Mouse (Mus musculus) CH12.LX (cell line): ENCODE measurements around the gene Slc7a8. TPM values are rescaled to one million over a fixed set of nuclear protein-coding genes. Genes with fewer than 3 reads are reported as not detected.

ENCODE experiments used
- DNase-seq: peaks from one replicate; pipeline ENCODE4 v3.0.0-alpha.2; 2013; ENCODE audit errors: extremely low read depth
- H3K27ac ChIP-seq: 2 replicates; pipeline ENCODE4 v1.5.1; 2012; ENCODE audit warnings: low read depth, mild to moderate bottlenecking, control low read depth, moderate library complexity; ENCODE audit not compliant: insufficient read depth
- H3K27me3 ChIP-seq: replicated peaks from 2 replicates; pipeline ENCODE3; 2012; ENCODE audit warnings: inconsistent platforms
- H3K36me3 ChIP-seq, 2 experiments: replicated peaks in 1 of 2; 2 replicates each; pipeline versions ENCODE3 to v1.6.1; 2012; ENCODE audit warnings: inconsistent platforms in 1 of 2, low read length in 1 of 2, mild to moderate bottlenecking in 1 of 2, mixed read lengths in 1 of 2, moderate library complexity in 1 of 2; ENCODE audit not compliant: control insufficient read depth in 1 of 2, insufficient read depth in 1 of 2
- H3K4me1 ChIP-seq, 2 experiments: 2 replicates each; pipeline ENCODE4 v1.6.1; 2012; ENCODE audit warnings: inconsistent platforms in 1 of 2, moderate library complexity in 1 of 2; ENCODE audit not compliant: insufficient read depth in 2 of 2, control insufficient read depth in 1 of 2
- H3K4me2 ChIP-seq: 2 replicates; pipeline ENCODE4 v1.6.1; 2012; ENCODE audit warnings: low read depth, mild to moderate bottlenecking, control low read depth; ENCODE audit not compliant: poor library complexity, insufficient read depth, severe bottlenecking
- H3K4me3 ChIP-seq, 3 experiments: fragments of 150-350 bp in 1 of 3; sonication (generic) in 1 of 3; replicated peaks in 1 of 3; 2 replicates each; pipeline versions ENCODE3 to v1.5.1; 2011 to 2012; ENCODE audit warnings: low read depth in 2 of 3, low read length in 2 of 3, mild to moderate bottlenecking in 2 of 3, moderate library complexity in 2 of 3, control low read depth in 1 of 3, improper control_type of control experiment in 1 of 3, inconsistent platforms in 1 of 3, mixed read lengths in 1 of 3; ENCODE audit not compliant: poor library complexity in 1 of 3
- H3K79me2 ChIP-seq: replicated peaks from 2 replicates; pipeline ENCODE4 v1.6.1; 2012; ENCODE audit warnings: mild to moderate bottlenecking, moderate library complexity; ENCODE audit not compliant: control insufficient read depth, poor library complexity, insufficient read depth, severe bottlenecking; ENCODE audit errors: extremely low read depth
- H3K9ac ChIP-seq: 2 replicates; pipeline ENCODE4 v1.6.1; 2012; ENCODE audit warnings: low read depth, mild to moderate bottlenecking, control low read depth, moderate library complexity; ENCODE audit not compliant: insufficient read depth
- H3K9me3 ChIP-seq: replicated peaks from 2 replicates; pipeline ENCODE3; 2012; ENCODE audit warnings: low read length, inconsistent platforms, mixed read lengths
- BHLHE40 ChIP-seq: IDR thresholded peaks from 2 replicates; pipeline ENCODE4 v1.6.1; 2011; ENCODE audit warnings: mild to moderate bottlenecking, low read depth, low read length, improper control_type of control experiment
- CHD1 ChIP-seq: IDR thresholded peaks from 2 replicates; pipeline ENCODE4 v1.6.1; 2012; ENCODE audit warnings: low read depth, low read length, improper control_type of control experiment, inconsistent platforms
- CHD2 ChIP-seq: IDR thresholded peaks from 2 replicates; pipeline ENCODE4 v1.6.1; 2011; ENCODE audit warnings: low read length, improper control_type of control experiment
- E2F4 ChIP-seq: IDR thresholded peaks from 2 replicates; pipeline ENCODE4 v1.6.1; 2011; ENCODE audit warnings: low read depth, low read length, improper control_type of control experiment; ENCODE audit not compliant: insufficient replicate concordance
- ETS1 ChIP-seq: conservative IDR thresholded peaks from 2 replicates; pipeline ENCODE4 v1.6.1; 2012; ENCODE audit warnings: low read depth, mild to moderate bottlenecking, inconsistent platforms, low read length, improper control_type of control experiment, moderate library complexity
- GABPA ChIP-seq: IDR thresholded peaks from 2 replicates; pipeline ENCODE4 v1.6.1; 2012; ENCODE audit warnings: low read depth, low read length, improper control_type of control experiment, inconsistent platforms; ENCODE audit not compliant: insufficient replicate concordance
- HCFC1 ChIP-seq: IDR thresholded peaks from 2 replicates; pipeline ENCODE4 v1.6.1; 2012; ENCODE audit warnings: low read depth, mild to moderate bottlenecking, inconsistent platforms, low read length, improper control_type of control experiment
- IRF4 ChIP-seq: IDR thresholded peaks from 2 replicates; pipeline ENCODE4 v1.6.1; 2014; ENCODE audit warnings: low read depth, mild to moderate bottlenecking, inconsistent platforms, low read length, improper control_type of control experiment
- JUN ChIP-seq: IDR thresholded peaks from 2 replicates; pipeline ENCODE4 v1.6.1; 2011; ENCODE audit warnings: low read depth, mild to moderate bottlenecking, low read length, improper control_type of control experiment, moderate library complexity; ENCODE audit not compliant: insufficient read depth
- JUND ChIP-seq: conservative IDR thresholded peaks from 2 replicates; pipeline ENCODE4 v1.6.1; 2011; ENCODE audit warnings: low read depth, low read length, improper control_type of control experiment
- MAFK ChIP-seq: IDR thresholded peaks from 2 replicates; pipeline ENCODE4 v1.6.1; 2011; ENCODE audit warnings: low read length, improper control_type of control experiment; ENCODE audit not compliant: insufficient replicate concordance
- MAZ ChIP-seq: IDR thresholded peaks from 2 replicates; pipeline ENCODE4 v1.6.1; 2012; ENCODE audit warnings: low read depth, mild to moderate bottlenecking, inconsistent platforms, low read length, improper control_type of control experiment, moderate library complexity
- MXI1 ChIP-seq: IDR thresholded peaks from 2 replicates; pipeline ENCODE4 v1.6.1; 2011; ENCODE audit warnings: mild to moderate bottlenecking, low read depth, low read length, improper control_type of control experiment
- MYC ChIP-seq: IDR thresholded peaks from 2 replicates; pipeline ENCODE4 v1.6.1; 2011; ENCODE audit warnings: low read depth, mild to moderate bottlenecking, improper control_type of control experiment, low read length
- NELFE ChIP-seq: IDR thresholded peaks from 2 replicates; pipeline ENCODE4 v1.6.1; 2011; ENCODE audit warnings: low read depth, low read length, improper control_type of control experiment
- PAX5 ChIP-seq: IDR thresholded peaks from 2 replicates; pipeline ENCODE4 v1.6.1; 2012; ENCODE audit warnings: low read length, inconsistent platforms, mixed read lengths
- POLR2A ChIP-seq: IDR thresholded peaks from 2 replicates; pipeline ENCODE4 v1.6.1; 2011; ENCODE audit warnings: low read depth, mild to moderate bottlenecking, improper control_type of control experiment, low read length
- POLR2AphosphoS2 ChIP-seq: IDR thresholded peaks from 2 replicates; pipeline ENCODE4 v1.6.1; 2011; ENCODE audit warnings: low read depth, low read length, improper control_type of control experiment
- RAD21 ChIP-seq: IDR thresholded peaks from 2 replicates; pipeline ENCODE4 v1.6.1; 2011; ENCODE audit warnings: low read depth, mild to moderate bottlenecking, low read length, improper control_type of control experiment, moderate library complexity
- RCOR1 ChIP-seq: conservative IDR thresholded peaks from 2 replicates; pipeline ENCODE4 v1.6.1; 2012; ENCODE audit warnings: low read depth, mild to moderate bottlenecking, inconsistent platforms, low read length, improper control_type of control experiment
- TBP ChIP-seq: conservative IDR thresholded peaks from 2 replicates; pipeline ENCODE4 v1.6.1; 2011; ENCODE audit warnings: low read depth, low read length, improper control_type of control experiment
- USF1 ChIP-seq: IDR thresholded peaks from 2 replicates; pipeline ENCODE4 v1.6.1; 2014; ENCODE audit warnings: low read depth, mild to moderate bottlenecking, inconsistent platforms, low read length, improper control_type of control experiment
- USF2 ChIP-seq: conservative IDR thresholded peaks from 2 replicates; pipeline ENCODE4 v1.6.1; 2011; ENCODE audit warnings: low read depth, low read length, improper control_type of control experiment
- ZC3H11A ChIP-seq: IDR thresholded peaks from 2 replicates; pipeline ENCODE4 v1.6.1; 2012; ENCODE audit warnings: low read depth, mild to moderate bottlenecking, inconsistent platforms, low read length, improper control_type of control experiment
- ZNF384 ChIP-seq: IDR thresholded peaks from 2 replicates; pipeline ENCODE4 v1.6.1; 2012; ENCODE audit warnings: low read depth, low read length, improper control_type of control experiment, inconsistent platforms
- dilution Hi-C: fragments of 300-500 bp; cut with MboI; formaldehyde crosslinking; loops from 2 replicates; pipeline ENCODE4 v1.14.3; 2020; ENCODE audit warnings: low sequenced_read_pairs; ENCODE audit not compliant: extremely low pct_unique_long_range_greater_than_20kb, extremely low pct_ligation_motif_present
- in situ Hi-C: fragments of 300-500 bp; cut with MboI; formaldehyde crosslinking; loops from 3 replicates; pipeline ENCODE4 v1.14.3; 2019; ENCODE audit warnings: low sequenced_read_pairs, low pct_ligation_motif_present, low pct_unique_long_range_greater_than_20kb, mixed read lengths
- polyA plus RNA-seq: library from polyadenylated mRNA; unstranded; fragments of >175 nt; gene quantifications from 2 replicates; pipeline ENCODE4 v1.2.1, GENCODE M21; 2012; ENCODE audit warnings: low read depth; ENCODE audit not compliant: insufficient read length
- total RNA-seq, 2 experiments: library from RNA; depleted of rRNA; stranded (reverse); fragments of 300-350 nt in 1 of 2; fragments of >200 nt in 1 of 2; gene quantifications; 2 replicates each; pipeline ENCODE4 v1.2.3; 2012 to 2014

The Slc7a8 gene
- total and polyA plus RNA-seq, 3 experiments = 0.13 to 0.17 TPM; not detected in 1

GRCm38 (mm10) chr14:54793351-54793750 is 11.6 kb upstream of the Slc7a8 start:
- Histone ChIP-seq H3K4me1 (no peaks in the 10 kb centered on the region), H3K36me3 (no peaks in the 10 kb centered on the region), H3K9ac (no peak overlapping the region), H3K4me2 (no peak overlapping the region), H3K27ac (no peak overlapping the region), H3K4me3 (no peak overlapping the region), H3K79me2 (no peaks in the 10 kb centered on the region), H3K27me3 (peaks cover 14% of the 10 kb centered on the region), H3K9me3 (peaks cover 2% of the 10 kb centered on the region)
- dilution Hi-C loops (no loop called here), in situ Hi-C loops (no loop called here)
- TF ChIP-seq MYC = no peak
- no peak for TF ChIP-seq NELFE
- no peak for TF ChIP-seq PAX5
- no peak for TF ChIP-seq MXI1
- TF ChIP-seq ETS1 = no peak
- no peak for TF ChIP-seq GABPA
- TF ChIP-seq MAZ = no peak
- TF ChIP-seq USF2 = no peak
- no peak for TF ChIP-seq IRF4
- TF ChIP-seq POLR2AphosphoS2 = no peak
- no peak for DNase-seq

- no peak for TF ChIP-seq JUND
- TF ChIP-seq E2F4 = no peak
- no peak for TF ChIP-seq JUN
- TF ChIP-seq CHD2 = no peak
- TF ChIP-seq POLR2AphosphoS2 = no peak
- TF ChIP-seq HCFC1 = no peak
- TF ChIP-seq, all 38 proteins: peak for 0
- Histone ChIP-seq H3K79me2 (no peaks in the 10 kb centered on the region), H3K27me3 (peaks cover 14% of the 10 kb centered on the region), H3K9ac (no peak overlapping the region), H3K4me1 (no peaks in the 10 kb centered on the region), H3K4me2 (no peak overlapping the region), H3K9me3 (peaks cover 4% of the 10 kb centered on the region), H3K27ac (no peak overlapping the region), H3K4me3 (no peak overlapping the region), H3K36me3 (no peaks in the 10 kb centered on the region)
- DNase-seq = no peak
- dilution Hi-C loops = no loop called here
- in situ Hi-C loops = no loop called here
These were observed 10.4 kb upstream of the Slc7a8 start for GRCm38 (mm10) chr14:54792166-54792565.

- TF ChIP-seq BHLHE40 (no peak), TBP (no peak), MAFK (no peak), NELFE (no peak), CHD2 (no peak), ZC3H11A (no peak), CHD1 (no peak), POLR2A (no peak), USF2 (no peak), POLR2AphosphoS2 (no peak), RAD21 (no peak), RCOR1 (no peak), ZNF384 (no peak), E2F4 (no peak), USF1 (no peak)
- H3K4me3 ChIP-seq = no peak overlapping the region
- dilution Hi-C loops = no loop called here
- no peaks in the 10 kb centered on the region for H3K36me3 ChIP-seq
- no peaks in the 10 kb centered on the region for H3K4me1 ChIP-seq
- DNase-seq = no peak
- peaks cover 4% of the 10 kb centered on the region for H3K9me3 ChIP-seq
- in situ Hi-C loops = no loop called here
- H3K27me3 ChIP-seq = peaks cover 15% of the 10 kb centered on the region
- no peak overlapping the region for H3K9ac ChIP-seq
- H3K27ac ChIP-seq = no peak overlapping the region
- H3K79me2 ChIP-seq = no peaks in the 10 kb centered on the region
- H3K4me2 ChIP-seq = no peak overlapping the region
These were observed 6.5 kb upstream of the Slc7a8 start for GRCm38 (mm10) chr14:54788231-54788630.
